Mouse (Mus musculus) splenic B cell, adult 2 months (primary cell): ENCODE data around the gene Celsr3.

Source experiments
- DNase-seq: peaks from one replicate; pipeline ENCODE4 v3.0.0-alpha.2; 2011; ENCODE audit warnings: low read depth, low spot score
- H3K27me3 ChIP-seq: 2 replicates; pipeline ENCODE4 v1.6.1; 2012; ENCODE audit warnings: mild to moderate bottlenecking, low read length, moderate library complexity, mixed read lengths; ENCODE audit not compliant: control insufficient read depth, poor library complexity, insufficient read depth, severe bottlenecking
- H3K36me3 ChIP-seq: 2 replicates; pipeline ENCODE4 v1.6.1; 2012; ENCODE audit warnings: mild to moderate bottlenecking, low read length, moderate library complexity, mixed read lengths; ENCODE audit not compliant: control insufficient read depth, poor library complexity, insufficient read depth, severe bottlenecking

Gene Celsr3

DNA sequence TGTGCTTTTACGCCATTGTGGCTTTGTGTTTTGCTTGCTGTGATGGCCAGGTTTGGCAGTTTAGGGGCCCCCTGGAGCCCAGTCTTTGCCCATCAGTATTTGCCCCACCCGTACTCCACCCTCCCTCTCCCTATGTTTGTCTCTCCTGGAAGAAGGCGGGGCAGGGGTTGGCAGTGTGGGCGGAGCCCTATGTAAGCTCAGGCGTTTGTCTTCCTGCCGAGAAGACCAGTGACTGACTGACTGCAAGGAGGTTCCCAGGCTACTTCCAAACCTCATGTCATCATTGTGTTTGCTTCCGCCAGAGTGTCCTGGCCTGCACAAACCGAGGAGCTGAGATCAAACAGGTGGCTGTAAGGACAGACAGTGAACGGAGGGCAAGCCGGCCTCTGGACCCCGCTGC lies 30.4 kb upstream of the Celsr3 start:
- peaks cover 11% of the 10 kb centered on the region for H3K36me3 ChIP-seq
- H3K27me3 ChIP-seq: no peaks in the 10 kb centered on the region
- no peak for DNase-seq

DNA sequence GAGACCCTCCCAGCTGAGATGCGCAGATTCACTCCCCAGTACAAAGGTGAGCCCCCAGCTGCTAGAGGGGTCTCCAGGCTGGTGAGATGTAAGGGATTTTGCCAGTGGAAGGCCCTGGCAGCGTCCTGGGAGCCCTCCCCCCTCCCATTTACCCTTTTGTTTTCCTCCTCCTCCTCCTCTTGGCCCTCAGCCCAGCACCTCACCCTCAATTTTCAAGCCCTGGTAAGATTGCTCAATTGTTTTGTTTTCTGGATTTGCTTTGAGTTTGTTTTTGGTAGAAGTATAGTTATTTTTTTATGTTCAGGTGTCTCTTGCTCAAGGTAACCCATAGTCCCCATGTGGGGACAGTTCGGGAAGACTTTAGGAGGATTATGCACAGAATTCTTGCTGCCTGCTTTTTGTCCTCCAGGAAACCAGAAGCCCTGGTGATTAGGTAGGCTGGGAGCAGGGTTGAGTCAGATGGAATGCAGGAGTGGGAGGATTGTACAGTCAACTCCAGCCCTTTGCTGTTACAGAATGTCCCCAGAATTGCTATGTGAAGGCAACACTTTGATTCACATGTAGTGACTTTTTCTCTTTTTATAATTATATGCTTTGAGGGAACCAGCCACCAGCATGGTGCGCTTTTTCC lies 29.7 kb upstream of the Celsr3 start:
- peaks cover 11% of the 10 kb centered on the region for H3K36me3 ChIP-seq

DNA sequence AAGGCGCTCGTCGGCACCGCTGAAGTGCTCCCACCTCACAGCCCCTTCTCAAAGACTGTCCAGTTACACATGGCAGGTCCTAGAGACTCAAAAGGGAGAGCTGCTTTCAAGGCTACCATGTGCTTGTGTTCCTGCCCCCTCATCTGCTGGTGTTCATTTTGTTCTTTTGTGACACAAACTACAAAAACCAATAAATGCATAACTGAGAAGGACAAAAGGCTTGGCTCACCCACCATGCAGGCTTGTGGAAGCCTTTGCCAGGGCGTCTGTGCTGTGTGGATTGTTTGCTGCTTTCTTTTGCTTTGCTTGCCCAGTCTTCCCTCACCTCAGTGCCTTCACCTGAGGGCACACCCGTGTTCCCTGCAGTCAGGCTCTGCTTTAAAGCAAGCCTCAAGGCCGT lies 28.6 kb upstream of the Celsr3 start:
- Histone ChIP-seq H3K27me3 (no peaks in the 10 kb centered on the region), H3K36me3 (peaks cover 11% of the 10 kb centered on the region)
- no peak for DNase-seq

More for the DNA sequence above, 29.7 kb upstream of the Celsr3 start:
- no peaks in the 10 kb centered on the region for H3K27me3 ChIP-seq
- DNase-seq: no peak

DNA sequence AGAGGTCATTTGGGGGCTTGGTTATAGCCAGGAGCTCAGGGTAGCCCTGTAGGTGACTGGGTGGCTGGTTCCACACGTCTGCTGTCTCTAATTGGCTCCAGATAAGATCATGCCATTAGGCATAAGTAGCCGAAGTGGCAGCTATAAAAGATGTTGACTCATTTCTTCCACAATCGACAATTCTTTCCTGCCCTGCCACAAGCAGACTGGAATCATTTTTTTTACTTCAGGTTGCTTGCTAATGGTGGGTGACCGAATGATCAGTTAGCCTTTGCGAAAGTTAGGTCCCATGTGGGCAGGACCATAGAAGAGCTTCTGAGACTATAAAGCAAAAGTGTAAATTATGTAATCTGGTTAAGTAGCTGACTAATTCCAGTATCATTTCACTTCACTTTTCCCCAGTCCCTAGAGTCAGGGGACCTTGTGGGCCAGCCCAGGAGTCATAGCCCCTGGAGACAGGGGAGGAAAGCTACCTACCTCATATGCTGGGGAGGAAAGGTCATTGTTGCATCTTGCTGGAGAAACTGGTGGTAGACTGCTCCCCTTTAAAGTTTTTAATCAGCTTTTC lies 27.5 kb upstream of the Celsr3 start:
- Histone ChIP-seq H3K36me3 (peaks cover 11% of the 10 kb centered on the region), H3K27me3 (no peaks in the 10 kb centered on the region)
- DNase-seq: no peak

DNA sequence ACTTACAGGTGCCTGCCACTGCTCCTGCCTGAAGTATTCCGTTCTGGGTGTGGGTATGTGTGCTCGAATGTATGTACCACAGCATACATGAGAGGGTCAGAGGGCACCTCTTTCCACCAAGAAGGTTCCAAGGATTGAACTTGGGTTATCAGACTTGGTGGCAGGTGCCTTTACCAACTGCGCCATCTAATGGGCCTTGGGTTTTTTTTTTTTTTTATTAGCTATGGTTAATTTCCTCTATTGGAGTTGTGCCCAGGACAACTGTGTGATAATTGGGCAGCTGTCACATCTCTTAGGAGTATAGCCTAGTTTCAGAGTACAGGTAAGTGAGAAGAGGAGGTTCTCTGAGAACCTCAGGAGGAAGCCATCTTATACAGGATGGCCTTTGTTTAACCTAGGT lies 26.6 kb upstream of the Celsr3 start:
- H3K36me3 ChIP-seq: peaks cover 13% of the 10 kb centered on the region
- no peak for DNase-seq
- H3K27me3 ChIP-seq: no peaks in the 10 kb centered on the region

DNA sequence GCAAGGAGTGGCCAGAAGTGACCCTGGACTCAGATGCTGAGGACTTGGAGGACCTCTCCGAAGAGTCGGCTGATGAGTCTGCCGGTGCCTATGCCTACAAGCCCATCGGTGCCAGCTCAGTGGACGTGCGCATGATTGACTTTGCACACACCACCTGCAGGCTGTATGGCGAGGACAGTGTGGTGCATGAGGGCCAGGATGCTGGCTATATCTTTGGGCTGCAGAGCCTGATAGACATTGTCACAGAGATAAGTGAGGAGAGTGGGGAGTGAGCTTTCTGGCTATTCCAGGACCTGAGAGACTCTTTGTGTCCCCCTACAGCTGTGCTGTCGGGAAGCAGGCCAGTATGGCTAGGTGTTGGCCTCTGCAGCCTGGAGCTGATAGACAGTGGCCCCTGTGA lies 20.4 kb upstream of the Celsr3 start:
- H3K27me3 ChIP-seq: no peaks in the 10 kb centered on the region
- H3K36me3 ChIP-seq: peaks cover 4% of the 10 kb centered on the region; the same call in 1 of the 2 replicates
- DNase-seq: no peak

DNA sequence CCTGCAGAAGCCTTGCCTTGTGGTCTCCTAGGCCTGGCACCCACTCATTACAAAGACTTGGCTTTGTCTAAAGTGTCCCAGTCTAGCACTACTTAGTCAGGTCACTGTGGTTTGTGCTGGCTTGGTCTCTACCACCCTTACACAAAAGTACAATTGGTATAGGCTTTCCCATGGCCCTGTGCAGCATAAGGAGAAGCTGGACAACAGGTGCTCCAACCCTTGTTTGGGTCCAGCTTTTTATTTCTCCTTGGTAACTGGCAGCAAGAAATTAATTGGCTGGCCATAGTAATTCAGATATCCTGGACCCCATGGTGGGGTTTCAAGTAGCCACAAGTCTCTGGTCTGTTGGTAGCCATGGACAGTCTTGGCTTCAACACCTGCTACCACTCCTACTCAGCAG lies 19.7 kb upstream of the Celsr3 start:
- Histone ChIP-seq H3K27me3 (no peaks in the 10 kb centered on the region), H3K36me3 (peaks cover 4% of the 10 kb centered on the region; the same call in 1 of the 2 replicates)
- DNase-seq: no peak

DNA sequence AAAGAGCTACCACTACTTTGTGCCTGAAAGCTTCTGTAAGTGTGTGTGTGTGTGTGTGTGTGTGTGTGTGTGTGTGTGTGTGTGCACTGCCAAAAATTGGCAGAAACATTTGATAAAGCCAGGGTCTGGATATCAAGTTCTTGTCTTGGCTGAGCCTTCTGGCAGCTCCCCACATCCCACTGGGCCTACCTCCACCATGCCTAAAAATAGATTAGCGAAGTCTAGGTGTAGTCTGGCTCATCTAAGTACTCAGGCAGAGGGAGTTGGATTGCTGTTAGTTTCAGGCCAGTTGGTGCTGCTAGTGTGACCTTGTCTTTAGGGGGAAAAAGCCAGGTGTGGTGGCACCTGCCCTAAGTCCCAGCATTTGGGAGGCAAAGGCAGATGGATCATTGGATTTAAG lies 19.3 kb upstream of the Celsr3 start:
- H3K36me3 ChIP-seq: peaks cover 7% of the 10 kb centered on the region; the same call in 1 of the 2 replicates
- no peak for DNase-seq
- H3K27me3 ChIP-seq: no peaks in the 10 kb centered on the region

DNA sequence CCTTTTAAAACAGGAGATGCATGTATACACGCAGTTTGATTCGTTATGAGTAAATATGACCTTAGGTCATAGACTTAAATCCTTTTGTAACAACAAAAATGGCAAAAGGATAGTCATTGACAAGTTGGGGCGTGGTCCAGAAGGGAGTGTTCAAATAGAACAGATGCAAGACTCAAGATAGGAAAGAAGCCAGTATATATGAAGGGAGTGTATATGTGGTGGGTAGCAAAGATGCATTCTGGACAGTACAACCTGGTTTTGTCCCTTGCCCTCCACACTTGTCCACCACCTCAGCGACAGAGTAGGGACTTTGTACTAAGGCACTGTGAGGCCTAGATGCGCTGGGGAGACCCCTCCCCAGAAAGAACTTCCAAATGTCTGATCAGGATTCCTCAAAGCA lies 18.4 kb upstream of the Celsr3 start:
- Histone ChIP-seq H3K27me3 (no peaks in the 10 kb centered on the region), H3K36me3 (peaks cover 7% of the 10 kb centered on the region; the same call in 1 of the 2 replicates)
- no peak for DNase-seq

DNA sequence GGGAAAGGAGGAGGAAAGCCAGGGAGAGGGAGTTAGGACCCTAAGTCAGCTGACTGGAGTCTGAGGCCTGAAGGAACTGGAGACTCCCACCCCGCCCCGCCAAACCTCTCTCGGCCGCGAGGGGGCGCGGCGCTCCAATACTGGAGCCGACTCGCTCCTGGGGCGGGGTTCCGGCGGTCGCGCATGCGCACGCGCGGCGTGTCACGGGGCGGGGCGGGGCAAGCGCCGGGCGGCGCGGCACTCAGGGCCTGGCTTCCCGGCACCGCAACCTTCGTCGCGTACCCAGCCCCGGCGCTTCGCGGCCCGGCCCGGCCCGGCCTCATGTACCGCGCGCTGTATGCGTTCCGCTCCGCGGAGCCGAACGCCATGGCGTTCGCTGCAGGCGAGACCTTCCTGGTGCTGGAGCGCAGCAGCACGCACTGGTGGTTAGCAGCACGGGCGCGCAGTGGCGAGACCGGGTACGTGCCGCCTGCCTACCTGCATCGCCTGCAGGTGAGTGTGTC lies 17.9 kb upstream of the Celsr3 start, which contains the start of gene Nckipsd:
TSS of gene Nckipsd (plus strand) at position 206 of the 503 bp plus-strand sequence.
- DNase-seq: peak; percentile 94
- peaks cover 7% of the 10 kb centered on the region; the same call in 1 of the 2 replicates for H3K36me3 ChIP-seq

DNA sequence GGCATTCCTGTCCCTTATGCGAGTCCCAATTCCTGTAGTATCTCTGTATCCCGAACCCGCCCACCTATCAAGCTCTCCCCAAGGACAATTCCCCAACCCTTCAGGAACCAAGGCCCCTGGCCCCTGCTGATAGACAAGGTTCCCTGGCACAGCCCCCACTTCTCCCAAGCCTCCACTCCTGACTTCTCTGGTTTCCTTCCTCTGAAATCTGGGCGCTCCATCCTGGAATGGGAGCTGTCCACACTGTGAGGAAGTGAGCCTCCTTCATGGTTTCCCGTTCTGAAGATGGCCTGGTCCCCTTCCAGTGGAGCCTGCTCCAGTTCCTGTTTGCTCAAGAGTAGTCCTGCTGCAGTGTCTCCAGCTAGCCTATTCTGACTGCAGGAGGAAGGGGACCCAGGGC lies 16.9 kb upstream of the Celsr3 start:
- DNase-seq: peak; percentile 20
- Histone ChIP-seq H3K27me3 (no peaks in the 10 kb centered on the region), H3K36me3 (peaks cover 4% of the 10 kb centered on the region; the same call in 1 of the 2 replicates)

More for the DNA sequence above, 17.9 kb upstream of the Celsr3 start, which contains the start of gene Nckipsd:
- H3K27me3 ChIP-seq: no peaks in the 10 kb centered on the region

DNA sequence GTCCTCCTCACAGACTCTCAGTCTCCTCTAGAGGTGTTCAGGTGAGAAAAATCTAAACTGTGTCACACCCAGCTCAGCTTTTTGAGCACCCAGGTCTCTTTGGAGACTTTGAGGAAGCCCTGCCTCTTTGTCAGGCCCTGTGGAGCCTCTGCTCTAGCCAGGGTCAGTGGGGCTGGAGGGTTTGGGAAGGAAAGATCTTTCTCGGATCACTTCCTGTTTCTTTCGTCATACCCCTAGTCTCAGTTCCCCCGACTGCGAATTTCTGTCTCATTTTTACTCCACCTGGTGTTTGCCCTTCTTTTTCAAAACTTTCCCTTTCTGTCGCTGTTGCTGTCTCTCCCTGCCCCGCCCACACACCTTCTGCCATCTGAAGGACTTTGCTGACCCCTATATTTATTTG lies 16.4 kb upstream of the Celsr3 start:
- peak; percentile 70 for DNase-seq
- peaks cover 3% of the 10 kb centered on the region; the same call in 1 of the 2 replicates for H3K36me3 ChIP-seq
- H3K27me3 ChIP-seq: no peaks in the 10 kb centered on the region

DNA sequence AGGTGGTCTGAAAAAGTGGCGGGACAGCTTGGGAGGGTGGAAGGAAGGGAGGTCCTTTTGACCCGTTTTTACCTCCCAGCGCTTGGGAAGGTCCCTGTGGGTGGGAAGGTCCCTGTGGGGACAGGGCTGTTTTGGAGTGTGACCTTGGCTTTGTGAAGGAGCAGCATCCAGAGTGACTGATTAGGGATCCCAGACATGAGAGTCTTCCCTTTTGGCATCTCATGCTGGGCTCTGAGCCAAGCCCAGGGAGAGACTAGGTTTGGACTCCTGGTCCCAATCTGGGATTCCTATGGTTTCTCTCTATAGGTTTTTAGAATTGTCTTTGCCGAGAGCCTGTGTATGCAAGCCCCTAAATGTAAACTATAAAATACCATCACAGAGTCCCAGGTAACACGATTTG lies 15.6 kb upstream of the Celsr3 start:
- peaks cover 3% of the 10 kb centered on the region; the same call in 1 of the 2 replicates for H3K36me3 ChIP-seq
- no peaks in the 10 kb centered on the region for H3K27me3 ChIP-seq
- DNase-seq: no peak

DNA sequence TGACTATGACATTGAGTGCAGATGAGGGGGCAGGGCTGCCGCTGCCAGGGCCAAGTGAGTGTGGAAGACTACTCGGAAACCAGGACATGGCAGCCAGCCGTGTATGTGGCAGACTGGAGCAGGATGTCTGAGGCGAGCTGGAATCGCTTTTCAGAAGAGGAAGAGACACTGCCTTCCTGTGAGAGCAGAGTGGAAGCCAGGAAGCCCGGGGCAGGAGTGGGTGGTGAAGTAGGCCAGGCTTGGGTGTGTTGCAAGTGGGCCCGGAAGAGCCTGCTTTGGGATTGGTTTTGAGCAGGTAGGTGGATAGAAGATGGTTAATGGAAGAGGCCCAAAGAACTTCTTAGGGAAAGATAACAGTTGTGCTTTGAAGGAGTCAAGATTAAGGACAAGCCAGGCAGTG lies 10.6 kb upstream of the Celsr3 start:
- Histone ChIP-seq H3K36me3 (peaks cover 3% of the 10 kb centered on the region; the same call in 1 of the 2 replicates), H3K27me3 (no peaks in the 10 kb centered on the region)
- no peak for DNase-seq

DNA sequence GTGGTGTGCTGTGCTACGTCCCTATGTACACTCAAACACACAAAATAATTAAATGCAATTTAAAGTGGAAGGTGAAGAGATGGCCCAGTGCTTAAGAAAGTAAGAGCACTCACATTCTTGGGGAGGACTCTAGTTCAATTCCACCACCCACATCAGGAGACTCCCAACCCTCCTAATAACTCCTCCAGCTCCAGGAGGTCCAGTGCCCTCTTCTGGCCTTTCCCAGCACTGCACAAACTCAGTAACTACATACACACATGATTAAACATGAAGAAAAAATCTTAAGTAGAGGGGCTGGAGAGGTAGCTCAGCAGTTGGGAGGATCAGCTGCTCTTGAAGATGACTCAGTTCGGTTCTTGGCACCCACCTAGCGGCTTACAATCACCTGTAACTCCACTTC lies 6.6 kb upstream of the Celsr3 start:
- H3K27me3 ChIP-seq: no peaks in the 10 kb centered on the region
- peak; percentile 62 for DNase-seq

More for the DNA sequence above, 6.6 kb upstream of the Celsr3 start:
- no peaks in the 10 kb centered on the region; the same call in 1 of the 2 replicates for H3K36me3 ChIP-seq
